Mouse (Mus musculus) C2C12 (cell line): Measurements from ENCODE around the gene Hoxa1. TPM values are rescaled to one million over a fixed set of nuclear protein-coding genes. Genes with fewer than 3 reads are reported as not detected.

Source experiments
- H3K27me3 ChIP-seq: one replicate; pipeline ENCODE4 v1.6.1; 2011; ENCODE audit not compliant: control insufficient read depth, insufficient read depth, insufficient read length
- H3K36me3 ChIP-seq: one replicate; pipeline ENCODE4 v1.6.1; 2011; ENCODE audit not compliant: control insufficient read depth, insufficient read depth
- H3K4me3 ChIP-seq: one replicate; pipeline ENCODE4 v1.5.1; 2011; ENCODE audit warnings: mild to moderate bottlenecking, control low read depth; ENCODE audit not compliant: poor library complexity, insufficient read depth, severe bottlenecking
- H3K79me2 ChIP-seq: one replicate; pipeline ENCODE4 v1.6.1; 2011; ENCODE audit not compliant: control insufficient read depth, insufficient read depth
- H3K79me3 ChIP-seq: one replicate; pipeline ENCODE4 v1.6.1; 2011; ENCODE audit warnings: low read depth, control low read depth
- H3ac ChIP-seq: one replicate; pipeline ENCODE3; 2011; ENCODE audit warnings: low read depth; ENCODE audit not compliant: control insufficient read depth, insufficient read length
- CEBPB ChIP-seq: IDR thresholded peaks from one replicate; pipeline ENCODE4 v1.6.1; 2011; ENCODE audit warnings: low read depth, mild to moderate bottlenecking, control low read depth, moderate library complexity
- CTCF ChIP-seq: IDR thresholded peaks from one replicate; pipeline ENCODE4 v1.5.1; 2011; ENCODE audit not compliant: control insufficient read depth, insufficient read depth, insufficient read length
- FOSL1 ChIP-seq: IDR thresholded peaks from one replicate; pipeline ENCODE4 v1.8.0; 2011; ENCODE audit warnings: mild to moderate bottlenecking, low read length; ENCODE audit not compliant: poor library complexity, insufficient read depth, severe bottlenecking
- MAX ChIP-seq: IDR thresholded peaks from one replicate; pipeline ENCODE4 v1.6.1; 2011; ENCODE audit warnings: mild to moderate bottlenecking, control low read depth
- MYOD1 ChIP-seq: IDR thresholded peaks from one replicate; pipeline ENCODE4 v1.6.1; 2011; ENCODE audit warnings: low read depth; ENCODE audit not compliant: control insufficient read depth, insufficient read length
- MYOG ChIP-seq: IDR thresholded peaks from one replicate; pipeline ENCODE4 v1.6.1; 2011; ENCODE audit not compliant: control insufficient read depth, insufficient read length; ENCODE audit errors: extremely low read depth
- USF1 ChIP-seq: IDR thresholded peaks from one replicate; pipeline ENCODE4 v1.6.1; 2011; ENCODE audit warnings: low read depth, mild to moderate bottlenecking, control low read depth, moderate library complexity
- polyA plus RNA-seq: library from polyadenylated mRNA; unstranded; fragments of >200 nt; fragmentation: generic; extraction: Trizol; gene quantifications from one replicate; pipeline ENCODE4 v1.2.1, GENCODE M21; 2012; ENCODE audit warnings: missing spikeins

Hoxa1 gene
- polyA plus RNA-seq, 1 experiment, result 0.96 TPM

DNA sequence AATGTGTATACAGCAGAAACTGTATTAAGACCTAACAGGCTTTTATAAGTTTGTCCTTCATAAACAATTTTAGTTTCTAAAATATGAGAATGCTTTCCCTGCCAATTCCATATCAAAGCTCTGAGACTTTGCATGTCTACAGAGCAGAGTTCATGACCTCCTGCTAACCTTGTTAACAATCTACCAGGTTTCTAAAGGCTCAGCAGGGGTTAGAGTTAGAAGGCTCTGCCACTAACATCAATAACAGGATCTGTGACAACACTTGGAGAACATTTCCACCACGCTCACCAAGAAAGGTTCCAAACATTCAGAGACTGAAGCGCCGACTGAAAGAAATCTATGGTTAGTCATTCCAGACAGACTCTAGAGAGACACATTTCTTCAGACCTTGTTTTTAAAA lies 51.9 kb downstream of the Hoxa1 start:
- Histone ChIP-seq H3K79me2 (no peaks in the 10 kb centered on the region), H3K4me3 (no peak overlapping the region), H3K79me3 (no peaks in the 10 kb centered on the region), H3ac (no peak overlapping the region), H3K36me3 (no peaks in the 10 kb centered on the region), H3K27me3 (no peaks in the 10 kb centered on the region)
- no peak for TF ChIP-seq CEBPB
- TF ChIP-seq USF1, result no peak
- no peak for TF ChIP-seq MYOG
- TF ChIP-seq CTCF, result no peak
- TF ChIP-seq FOSL1, result no peak
- no peak for TF ChIP-seq MAX
- TF ChIP-seq MYOD1, result no peak

Other genes starting within 250 kb of the Hoxa1 start
- 13.3 TPM for gene Skap2, start 145.8 kb downstream of the Hoxa1 start, polyA plus RNA-seq
- gene Hoxa2, start 6.5 kb upstream of the Hoxa1 start, polyA plus RNA-seq, result 0.16 TPM
- 0.07 TPM for gene 5730596B20Rik, start 19.2 kb upstream of the Hoxa1 start, polyA plus RNA-seq
- gene Hoxa4, start 33.4 kb upstream of the Hoxa1 start, polyA plus RNA-seq, result 0.74 TPM
- gene Hoxa5, start 46.3 kb upstream of the Hoxa1 start, polyA plus RNA-seq, result 1.5 TPM
- 0.96 TPM for gene Hoxa6, start 50.4 kb upstream of the Hoxa1 start, polyA plus RNA-seq
- 0.67 TPM for gene Hoxa3, start 55.0 kb upstream of the Hoxa1 start, polyA plus RNA-seq
- gene Gm28308, start 55.0 kb upstream of the Hoxa1 start, polyA plus RNA-seq, result 0.75 TPM
- gene Hoxa7, start 63.5 kb upstream of the Hoxa1 start, polyA plus RNA-seq, result 7.5 TPM
- gene Hoxa9, start 72.8 kb upstream of the Hoxa1 start, polyA plus RNA-seq, result 19.3 TPM
- 19.8 TPM for gene Hoxa10, start 82.5 kb upstream of the Hoxa1 start, polyA plus RNA-seq
- gene Hoxa11, start 87.5 kb upstream of the Hoxa1 start, polyA plus RNA-seq, result 19.2 TPM
- gene Hoxa13, start 102.6 kb upstream of the Hoxa1 start, polyA plus RNA-seq, result 0.77 TPM
- not detected for gene Evx1, start 155.2 kb upstream of the Hoxa1 start, polyA plus RNA-seq